Comparison of ENCODE assay signal across 15 mouse cellular contexts in genomic region chr12:26367361-26367760, GRCm38 (mm10). TPM values are rescaled to one million over a fixed set of nuclear protein-coding genes. Genes with fewer than 3 reads are reported as not detected.
DNase-seq lines count a peak whose midpoint lies in the region; ATAC-seq and TF ChIP-seq lines count a peak whose summit lies in the region.
"Had no signal": no experiment of that assay in that cellular context is flagged by ENCODE, and none has a peak within 500 bp of the region (broad histone marks: within the 10 kb centered on the region; RNA-seq: fewer than 3 reads in every experiment).

No protein-coding gene starts in this region.

- TF ChIP-seq CTCF in heart, postnatal 0 days (IDR thresholded peaks at IDR 0.05; ENCODE audit: low read depth): no peak

- H3K27ac ChIP-seq in kidney, embryonic 14.5 days (ENCODE audit: low read depth, low read length): no peak overlapping the region
- peak overlapping the region; percentile 60 for H3K27ac ChIP-seq in heart, postnatal 0 days (ENCODE audit: low read depth)
- H3K27ac ChIP-seq in kidney, embryonic 16.5 days (ENCODE audit: low read length): no peak overlapping the region
- H3K27ac ChIP-seq: macrophage had no signal

- H3K9ac ChIP-seq in kidney, embryonic 14.5 days (ENCODE audit: low read depth, low read length): no peak overlapping the region
- no peak overlapping the region for H3K9ac ChIP-seq in heart, postnatal 0 days (replicated peaks; ENCODE audit: low read depth, low read length)
- H3K9ac ChIP-seq in kidney, embryonic 16.5 days (replicated peaks; ENCODE audit: low read length): no peak overlapping the region

- no peak overlapping the region for H3K4me3 ChIP-seq in kidney, embryonic 14.5 days (ENCODE audit: low read length)
- H3K4me3 ChIP-seq in heart, postnatal 0 days (ENCODE audit: low read depth, low read length): no peak overlapping the region
- no peak overlapping the region for H3K4me3 ChIP-seq in kidney, embryonic 16.5 days (ENCODE audit: low read length)

- H3K9me3 ChIP-seq in kidney, embryonic 14.5 days (ENCODE audit: control insufficient read depth, low read length): no peaks in the 10 kb centered on the region
- H3K9me3 ChIP-seq in heart, postnatal 0 days (replicated peaks; ENCODE audit: control insufficient read depth, low read length): no peaks in the 10 kb centered on the region
- H3K9me3 ChIP-seq in kidney, embryonic 16.5 days (ENCODE audit: low read length): no peaks in the 10 kb centered on the region

- no peaks in the 10 kb centered on the region for H3K36me3 ChIP-seq in kidney, embryonic 14.5 days (ENCODE audit: control insufficient read depth, insufficient read depth, low read length)
- no peaks in the 10 kb centered on the region for H3K36me3 ChIP-seq in heart, postnatal 0 days (replicated peaks; ENCODE audit: control insufficient read depth, insufficient read depth, low read length)
- no peaks in the 10 kb centered on the region for H3K36me3 ChIP-seq in kidney, embryonic 16.5 days (ENCODE audit: insufficient read depth, low read length)

- 82% methylated on average over 2 of the region's 2 CpGs for WGBS in kidney, embryonic 14.5 days
- WGBS in heart, postnatal 0 days: 66% methylated on average over 2 of the region's 2 CpGs
- 76% methylated on average over 2 of the region's 2 CpGs for WGBS in kidney, embryonic 16.5 days

- TF ChIP-seq EP300 in heart, postnatal 0 days (IDR thresholded peaks at IDR 0.05; ENCODE audit: low read depth): no peak

- no peak overlapping the region for H3K4me2 ChIP-seq in kidney, embryonic 14.5 days (replicated peaks; ENCODE audit: low read depth, low read length)
- H3K4me2 ChIP-seq in heart, postnatal 0 days (ENCODE audit: low read depth, low read length): no peak overlapping the region
- H3K4me2 ChIP-seq in kidney, embryonic 16.5 days (replicated peaks; ENCODE audit: low read depth, low read length): no peak overlapping the region
- H3K4me2 ChIP-seq: liver, embryonic 11.5 days had no signal

- DNase-seq in kidney, adult 11 months: peak; percentile 48
- peak; percentile 80 for DNase-seq in heart, adult 8-10 months (ENCODE audit: low spot score)
- DNase-seq in heart, postnatal 0 days (ENCODE audit: low spot score): peak; percentile 65
- no peak for DNase-seq in urinary bladder, postnatal 4 days (ENCODE audit: low spot score in 2 of 2)
- DNase-seq in retina, postnatal 1 day: no peak
- DNase-seq: cerebellum, adult 2 months; midbrain, embryonic 14.5 days; right cerebral cortex, postnatal 25 days had no signal

- H3K27me3 ChIP-seq in kidney, embryonic 14.5 days (ENCODE audit: control insufficient read depth, insufficient read depth, low read length): no peaks in the 10 kb centered on the region
- H3K27me3 ChIP-seq in heart, postnatal 0 days (ENCODE audit: control insufficient read depth, insufficient read depth, low read length): no peaks in the 10 kb centered on the region
- H3K27me3 ChIP-seq in kidney, embryonic 16.5 days (ENCODE audit: insufficient read depth, low read length): no peaks in the 10 kb centered on the region

- ATAC-seq in kidney, embryonic 14.5 days (ENCODE audit: low FRiP score, low TSS enrichment): no peak
- peak; percentile 65 for ATAC-seq in heart, postnatal 0 days (ENCODE audit: insufficient read depth, low read depth)
- ATAC-seq in kidney, embryonic 16.5 days (ENCODE audit: low FRiP score, low TSS enrichment): 0 out of 2 replicates have a peak, but pooled peaks have one; percentile 22
- ATAC-seq: activated CD4-positive, CD25-positive, alpha-beta regulatory T cell, adult 4 months; CD4-positive, CD25-positive, alpha-beta regulatory T cell, adult 4 months; forebrain, embryonic 16.5 days had no signal

- H3K4me1 ChIP-seq in kidney, embryonic 14.5 days (ENCODE audit: control insufficient read depth, insufficient read depth, low read length): no peaks in the 10 kb centered on the region
- H3K4me1 ChIP-seq in heart, postnatal 0 days (ENCODE audit: control insufficient read depth, insufficient read depth): 0 out of 2 replicates have a peak, but pooled peaks cover 10% of the 10 kb centered on the region
- peaks cover 7% of the 10 kb centered on the region for H3K4me1 ChIP-seq in kidney, embryonic 16.5 days (ENCODE audit: insufficient read depth, low read length)

RNA-seq across cellular contexts. Expression of gene Rnf144a, which starts 47.7 kb away (rescaled TPM):
- 26.2 and 29.8 TPM in 2 replicates for polyA plus RNA-seq in kidney, embryonic 14.5 days (2014; fragmentation: Nextera tagmentation; extraction: Ambion mirVana)
- 10 to 100 TPM in 2 of 4 experiments, 1 to 10 TPM in 2; 4.8 to 11.7 (median 8.9) TPM for total RNA-seq in heart, adult 8-10 months (2022)
- total RNA-seq in heart, postnatal 0 days (2014; rRNA removed; ENCODE audit: low replicate concordance): 6.8 and 8.5 TPM in 2 replicates
- polyA plus RNA-seq in heart, postnatal 0 days (2015; fragmentation: Nextera tagmentation; extraction: Ambion mirVana): 9.1 and 9.4 TPM in 2 replicates
- polyA plus RNA-seq in kidney, embryonic 16.5 days (2015; fragmentation: Nextera tagmentation; extraction: Ambion mirVana): 35.1 and 38.6 TPM in 2 replicates

Comparison
In these comparisons a context has a peak if more than half of its experiments do, and no peak if none do; other contexts are left out.
1. DNase-seq: peak in kidney, adult 11 months (single experiment), heart, adult 8-10 months (single experiment) and heart, postnatal 0 days (single experiment); none in urinary bladder, postnatal 4 days (0 of 2) and retina, postnatal 1 day (single experiment).